Mouse (Mus musculus): ENCODE measurements around the gene Tie1. TPM values are rescaled to one million over a fixed set of nuclear protein-coding genes. Genes with fewer than 3 reads are reported as not detected.

Gene Tie1
- polyA plus RNA-seq, 1 experiment from 2014 or later = 10.8 TPM

DNA sequence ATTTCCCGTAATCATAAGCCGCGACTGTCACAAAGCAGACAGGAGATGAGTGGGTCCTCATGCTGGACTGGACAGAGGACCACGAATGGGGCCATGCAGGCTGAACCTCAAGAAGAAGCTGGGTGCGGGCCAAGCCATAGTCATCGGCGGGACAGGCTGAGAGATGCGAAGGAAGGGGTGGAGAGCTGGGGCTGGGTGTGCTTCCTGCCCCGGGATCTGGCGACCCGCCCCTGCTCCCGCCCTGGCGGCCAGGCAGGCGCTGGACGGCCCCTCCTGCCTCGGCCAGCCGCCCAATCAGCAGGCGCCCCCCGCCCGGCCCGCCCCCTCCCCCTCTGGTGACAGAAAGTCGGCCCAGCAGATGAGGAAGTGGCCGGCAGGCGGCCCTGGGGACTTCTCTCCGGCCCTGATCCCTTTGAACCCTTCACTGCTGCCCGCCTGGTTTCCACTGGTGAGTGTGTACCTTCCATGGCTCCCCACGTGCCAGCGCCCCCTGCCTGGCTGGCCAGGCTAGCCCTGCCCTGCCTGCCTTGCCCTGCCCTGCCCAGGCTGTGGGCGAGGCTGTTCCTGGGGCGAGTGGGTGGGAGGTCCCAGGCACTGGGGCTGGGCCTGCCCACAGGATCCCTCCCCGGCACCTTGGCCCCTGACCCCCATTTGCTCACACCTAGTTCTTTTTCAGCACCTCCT is 62.0 kb downstream of the Tie1 start, which contains the start of gene Elovl1:
Gene Elovl1, plus strand, starts transcription at position 326 of the 684 bp plus-strand sequence.
- H3K36me3 ChIP-seq (ENCODE audit: control insufficient read depth, insufficient read depth, low read length) = peaks cover 25% of the 10 kb centered on the region
- H3K27me3 ChIP-seq (replicated peaks; ENCODE audit: control insufficient read depth, insufficient read depth, low read length) = no peaks in the 10 kb centered on the region
- H3K4me2 ChIP-seq (ENCODE audit: low read length) = peak within 1 kb of the TSS; percentile 69
- under 1% methylated on average over 25 of the region's 31 CpGs for WGBS
- peak within 1 kb of the TSS; percentile 15; the same call in 1 of the 2 replicates for H3K27ac ChIP-seq (ENCODE audit: low read depth, low read length)
- DNase-seq (ENCODE audit: low spot score) (peak; percentile 77), ATAC-seq (peak; percentile 93)
- H3K4me3 ChIP-seq (ENCODE audit: low read depth, low read length) = peak within 1 kb of the TSS; percentile 40
- H3K9me3 ChIP-seq (replicated peaks; ENCODE audit: control insufficient read depth, low read length) = no peaks in the 10 kb centered on the region
- H3K9ac ChIP-seq (ENCODE audit: low read length) = peak within 1 kb of the TSS; percentile 73
- peaks cover 8% of the 10 kb centered on the region for H3K4me1 ChIP-seq (ENCODE audit: control insufficient read depth, insufficient read depth, low read length)

DNA sequence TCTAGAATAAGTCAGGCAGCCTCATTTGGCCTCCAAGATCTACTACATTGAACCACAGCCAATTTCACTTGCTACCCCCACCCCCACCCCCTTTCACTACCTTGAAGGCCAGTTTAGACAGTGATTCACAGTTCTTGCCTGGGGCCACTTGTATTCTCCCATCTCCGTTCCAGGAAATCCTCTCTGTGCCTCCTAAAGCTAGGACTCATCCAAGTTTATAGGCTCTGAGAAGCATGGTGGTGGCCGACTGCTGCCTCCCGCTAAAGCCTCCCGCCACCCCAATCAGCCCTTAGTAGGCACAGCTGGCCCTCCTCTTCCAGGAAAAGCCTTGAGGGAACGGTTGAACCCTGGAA is 62.5 kb downstream of the Tie1 start:
- Histone ChIP-seq H3K27ac (ENCODE audit: low read depth, low read length) (peak overlapping the region; percentile 15; the same call in 1 of the 2 replicates), H3K9me3 (replicated peaks; ENCODE audit: control insufficient read depth, low read length) (no peaks in the 10 kb centered on the region), H3K4me2 (ENCODE audit: low read length) (peak overlapping the region; percentile 69), H3K4me1 (ENCODE audit: control insufficient read depth, insufficient read depth, low read length) (peaks cover 8% of the 10 kb centered on the region), H3K4me3 (ENCODE audit: low read depth, low read length) (peak overlapping the region; percentile 40), H3K27me3 (replicated peaks; ENCODE audit: control insufficient read depth, insufficient read depth, low read length) (no peaks in the 10 kb centered on the region), H3K9ac (ENCODE audit: low read length) (peak overlapping the region; percentile 73), H3K36me3 (ENCODE audit: control insufficient read depth, insufficient read depth, low read length) (peaks cover 25% of the 10 kb centered on the region)
- DNase-seq (ENCODE audit: low spot score) (peak; percentile 16), ATAC-seq (no peak)
- under 1% methylated on average over 5 of the region's 5 CpGs for WGBS

DNA sequence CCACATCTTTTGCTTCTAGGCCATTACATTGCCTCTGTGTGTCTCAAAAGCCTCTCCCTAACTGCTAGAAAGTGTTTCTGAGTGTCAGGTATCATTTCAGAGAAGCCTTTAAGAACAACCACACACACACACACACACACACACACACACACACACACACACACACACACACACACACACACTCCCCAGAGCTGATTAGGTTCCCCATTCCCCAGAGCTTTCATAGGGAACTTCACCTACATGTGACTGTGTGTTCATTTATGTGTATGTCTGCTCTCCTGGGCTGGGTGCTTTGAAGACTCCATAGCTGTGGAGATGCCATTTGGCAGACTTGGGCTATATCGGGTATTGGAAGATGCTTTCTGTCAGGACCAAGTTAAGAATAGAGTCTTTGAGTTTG is 64.5 kb downstream of the Tie1 start:
- H3K9ac ChIP-seq (ENCODE audit: low read length) = no peak overlapping the region
- DNase-seq (ENCODE audit: low spot score) = no peak
- H3K36me3 ChIP-seq (ENCODE audit: control insufficient read depth, insufficient read depth, low read length) = peaks cover 25% of the 10 kb centered on the region
- H3K27ac ChIP-seq (ENCODE audit: low read depth, low read length) = no peak overlapping the region
- H3K4me1 ChIP-seq (ENCODE audit: control insufficient read depth, insufficient read depth, low read length) = peaks cover 8% of the 10 kb centered on the region
- no peak for ATAC-seq
- H3K27me3 ChIP-seq (replicated peaks; ENCODE audit: control insufficient read depth, insufficient read depth, low read length) = no peaks in the 10 kb centered on the region
- no peaks in the 10 kb centered on the region for H3K9me3 ChIP-seq (replicated peaks; ENCODE audit: control insufficient read depth, low read length)
- 93% methylated on average over 1 of the region's 1 CpGs for WGBS
- no peak overlapping the region for H3K4me3 ChIP-seq (ENCODE audit: low read depth, low read length)
- H3K4me2 ChIP-seq (ENCODE audit: low read length) = no peak overlapping the region

DNA sequence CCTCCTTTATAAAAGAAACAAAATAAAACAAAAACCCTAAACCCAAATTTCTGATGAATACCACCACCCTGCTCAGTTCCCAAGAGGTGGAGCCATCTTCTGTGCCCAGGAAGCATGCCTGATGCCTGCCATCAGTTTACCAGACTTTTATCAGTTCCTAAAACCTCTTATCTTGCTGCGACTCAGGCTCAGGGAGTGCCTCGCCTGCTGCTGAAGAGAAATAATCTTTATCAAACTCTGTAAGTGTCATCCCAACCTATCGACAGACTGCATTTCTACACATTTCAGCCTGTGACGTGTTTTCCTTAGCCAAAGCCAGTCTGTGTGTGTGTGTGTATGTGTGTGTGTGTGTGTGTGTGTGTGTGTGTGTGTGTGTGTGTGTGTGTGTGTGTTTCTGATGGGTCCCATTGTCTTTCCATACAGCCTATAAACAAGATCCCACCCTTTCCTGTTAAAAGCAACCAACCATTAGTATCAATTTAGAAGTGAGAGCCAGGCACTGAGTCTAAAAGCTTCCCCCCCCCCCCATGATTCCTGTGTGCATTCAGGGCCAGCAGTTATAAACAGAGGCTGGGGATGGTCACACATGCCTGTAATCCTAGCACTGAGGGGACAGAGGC is 65.2 kb downstream of the Tie1 start:
- no peak overlapping the region for H3K9ac ChIP-seq (ENCODE audit: low read length)
- H3K4me1 ChIP-seq (ENCODE audit: control insufficient read depth, insufficient read depth, low read length) = peaks cover 8% of the 10 kb centered on the region
- no peaks in the 10 kb centered on the region for H3K27me3 ChIP-seq (replicated peaks; ENCODE audit: control insufficient read depth, insufficient read depth, low read length)
- no peaks in the 10 kb centered on the region for H3K9me3 ChIP-seq (replicated peaks; ENCODE audit: control insufficient read depth, low read length)
- peaks cover 32% of the 10 kb centered on the region for H3K36me3 ChIP-seq (ENCODE audit: control insufficient read depth, insufficient read depth, low read length)
- DNase-seq (ENCODE audit: low spot score) = no peak
- H3K27ac ChIP-seq (ENCODE audit: low read depth, low read length) = no peak overlapping the region
- ATAC-seq = no peak
- 87% methylated on average over 4 of the region's 4 CpGs for WGBS
- no peak overlapping the region for H3K4me3 ChIP-seq (ENCODE audit: low read depth, low read length)
- H3K4me2 ChIP-seq (ENCODE audit: low read length) = no peak overlapping the region

DNA sequence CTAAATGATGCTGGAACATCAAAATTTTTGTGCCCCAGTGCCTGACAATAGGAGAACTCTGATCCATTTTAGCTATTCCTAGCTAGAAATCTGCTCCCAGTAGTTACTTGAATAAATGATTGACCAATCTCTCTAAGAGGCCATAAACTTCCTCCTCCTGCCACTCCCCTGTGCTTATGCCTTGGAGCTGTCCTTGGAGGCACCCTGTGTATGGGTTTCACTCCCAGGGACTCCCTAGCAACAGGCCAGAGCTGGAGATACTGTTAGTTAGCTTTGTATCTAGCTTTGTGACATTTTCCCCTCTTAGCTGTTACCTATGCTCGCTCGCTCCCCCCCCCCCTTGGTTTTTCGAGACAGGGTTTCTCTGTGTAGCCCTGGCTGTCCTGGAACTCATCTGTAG is 68.5 kb downstream of the Tie1 start:
- 92% methylated on average over 3 of the region's 3 CpGs for WGBS
- Histone ChIP-seq H3K4me1 (ENCODE audit: control insufficient read depth, insufficient read depth, low read length) (no peaks in the 10 kb centered on the region), H3K9ac (ENCODE audit: low read length) (no peak overlapping the region), H3K27me3 (replicated peaks; ENCODE audit: control insufficient read depth, insufficient read depth, low read length) (no peaks in the 10 kb centered on the region), H3K27ac (ENCODE audit: low read depth, low read length) (no peak overlapping the region), H3K4me3 (ENCODE audit: low read depth, low read length) (no peak overlapping the region), H3K9me3 (replicated peaks; ENCODE audit: control insufficient read depth, low read length) (no peaks in the 10 kb centered on the region), H3K4me2 (ENCODE audit: low read length) (no peak overlapping the region), H3K36me3 (ENCODE audit: control insufficient read depth, insufficient read depth, low read length) (peaks cover 58% of the 10 kb centered on the region)
- no peak for DNase-seq (ENCODE audit: low spot score)
- ATAC-seq = no peak

Other genes with a start within 250 kb of the Tie1 start
- 42.0 and 50.2 TPM in 2 replicates for gene Ptprf, start 198.7 kb downstream of the Tie1 start, polyA plus RNA-seq (2014; fragmentation: Nextera tagmentation; extraction: Ambion mirVana)
- gene Szt2, start 80.8 kb downstream of the Tie1 start, polyA plus RNA-seq (2014; fragmentation: Nextera tagmentation; extraction: Ambion mirVana) = 8.0 and 10.0 TPM in 2 replicates
- 119 TPM in 2 replicates for gene Med8, start 80.7 kb downstream of the Tie1 start, polyA plus RNA-seq (2014; fragmentation: Nextera tagmentation; extraction: Ambion mirVana)
- gene Elovl1, start 62.0 kb downstream of the Tie1 start, polyA plus RNA-seq (2014; fragmentation: Nextera tagmentation; extraction: Ambion mirVana) = 26.1 and 28.9 TPM in 2 replicates
- gene Cdc20, start 52.7 kb downstream of the Tie1 start, polyA plus RNA-seq (2014; fragmentation: Nextera tagmentation; extraction: Ambion mirVana) = 116 and 151 TPM in 2 replicates
- 0.18 and 0.22 TPM in 2 replicates for gene Mpl, start 32.5 kb downstream of the Tie1 start, polyA plus RNA-seq (2014; fragmentation: Nextera tagmentation; extraction: Ambion mirVana)
- gene 2610528J11Rik, start 36.9 kb upstream of the Tie1 start, polyA plus RNA-seq (2014; fragmentation: Nextera tagmentation; extraction: Ambion mirVana) = not detected in 2 replicates
- not detected in 2 replicates for gene Tmem125, start 54.0 kb upstream of the Tie1 start, polyA plus RNA-seq (2014; fragmentation: Nextera tagmentation; extraction: Ambion mirVana)
- gene Cfap57, start 130.7 kb upstream of the Tie1 start, polyA plus RNA-seq (2014; fragmentation: Nextera tagmentation; extraction: Ambion mirVana) = 0.81 and 0.91 TPM in 2 replicates
- gene Ebna1bp2, start 130.7 kb upstream of the Tie1 start, polyA plus RNA-seq (2014; fragmentation: Nextera tagmentation; extraction: Ambion mirVana) = 167 and 176 TPM in 2 replicates
- gene Olfr62, start 168.9 kb upstream of the Tie1 start, polyA plus RNA-seq (2014; fragmentation: Nextera tagmentation; extraction: Ambion mirVana) = not detected in 2 replicates
- gene Olfr1342, start 202.7 kb upstream of the Tie1 start, polyA plus RNA-seq (2014; fragmentation: Nextera tagmentation; extraction: Ambion mirVana) = not detected in 2 replicates
- gene Olfr1341, start 213.5 kb upstream of the Tie1 start, polyA plus RNA-seq (2014; fragmentation: Nextera tagmentation; extraction: Ambion mirVana) = not detected in 2 replicates
- not detected in 2 replicates for gene Olfr1340, start 230.1 kb upstream of the Tie1 start, polyA plus RNA-seq (2014; fragmentation: Nextera tagmentation; extraction: Ambion mirVana)
- gene Olfr1339, start 242.1 kb upstream of the Tie1 start, polyA plus RNA-seq (2014; fragmentation: Nextera tagmentation; extraction: Ambion mirVana) = not detected in 2 replicates

Data from forebrain, embryonic 14.5 days (tissue).